Mouse (Mus musculus) testis, adult 2 months (tissue): ENCODE data around the gene Gyg. TPM values are rescaled to one million over a fixed set of nuclear protein-coding genes. Genes with fewer than 3 reads are reported as not detected.

Experiments
- H3K27ac ChIP-seq: fragments of 200-500 bp; 2 replicates; pipeline ENCODE4 v1.5.1; 2012; ENCODE audit warnings: low read depth, low read length; ENCODE audit not compliant: control insufficient read depth, insufficient read depth
- H3K27me3 ChIP-seq: fragments of 200-500 bp; 2 replicates; pipeline ENCODE4 v1.6.1; 2012; ENCODE audit warnings: mild to moderate bottlenecking, low read length, moderate library complexity; ENCODE audit not compliant: control insufficient read depth, insufficient read depth
- H3K36me3 ChIP-seq: fragments of 200-500 bp; 2 replicates; pipeline ENCODE4 v1.6.1; 2012; ENCODE audit warnings: mild to moderate bottlenecking, low read length; ENCODE audit not compliant: control insufficient read depth, insufficient read depth
- H3K4me1 ChIP-seq: fragments of 200-500 bp; 2 replicates; pipeline ENCODE4 v1.6.1; 2012; ENCODE audit warnings: low read length; ENCODE audit not compliant: control insufficient read depth, insufficient read depth
- H3K4me3 ChIP-seq: fragments of 200-500 bp; 2 replicates; pipeline ENCODE4 v1.5.1; 2012; ENCODE audit warnings: low read depth, mild to moderate bottlenecking, low read length, moderate library complexity, mixed read lengths; ENCODE audit not compliant: control insufficient read depth
- CTCF ChIP-seq: fragments of 200-500 bp; IDR thresholded peaks from 2 replicates; pipeline ENCODE4 v1.5.1; 2012; ENCODE audit warnings: low read depth, mild to moderate bottlenecking, inconsistent platforms, low read length, moderate library complexity; ENCODE audit not compliant: control insufficient read depth, insufficient read depth, insufficient replicate concordance
- POLR2A ChIP-seq: fragments of 200-500 bp; IDR thresholded peaks from 2 replicates; pipeline ENCODE4 v1.6.1; 2012; ENCODE audit warnings: low read depth, mild to moderate bottlenecking, inconsistent platforms, low read length, moderate library complexity; ENCODE audit not compliant: control insufficient read depth
- polyA plus RNA-seq: library from polyadenylated mRNA; depleted of rRNA; stranded (reverse); fragments of >200 nt; gene quantifications from 2 replicates; pipeline ENCODE4 v1.2.3, GENCODE M21; 2012

Gyg gene
- polyA plus RNA-seq, 1 experiment, result 2.5 TPM

- no peak overlapping the region for H3K4me3 ChIP-seq
These were observed 3.5 kb downstream of the Gyg start for GRCm38 (mm10) chr3:20151651-20152050.

GRCm38 (mm10) chr3:20150511-20150910 is 4.6 kb downstream of the Gyg start:
- H3K4me1 ChIP-seq, result peaks cover 4% of the 10 kb centered on the region
- no peak overlapping the region for H3K4me3 ChIP-seq
- TF ChIP-seq CTCF (no peak), POLR2A (no peak)
- H3K27me3 ChIP-seq, result no peaks in the 10 kb centered on the region
- H3K27ac ChIP-seq, result no peak overlapping the region
- no peaks in the 10 kb centered on the region for H3K36me3 ChIP-seq

More at GRCm38 (mm10) chr3:20151651-20152050, 3.5 kb downstream of the Gyg start:
- Histone ChIP-seq H3K36me3 (no peaks in the 10 kb centered on the region), H3K4me1 (peaks cover 4% of the 10 kb centered on the region), H3K27me3 (no peaks in the 10 kb centered on the region), H3K27ac (no peak overlapping the region)
- TF ChIP-seq POLR2A, result no peak
- TF ChIP-seq CTCF, result no peak

GRCm38 (mm10) chr3:20147647-20148046 is 7.5 kb downstream of the Gyg start:
- TF ChIP-seq POLR2A, result no peak
- H3K27ac ChIP-seq, result no peak overlapping the region

GRCm38 (mm10) chr3:20146884-20147395 is 8.2 kb downstream of the Gyg start:
- H3K27ac ChIP-seq, result no peak overlapping the region
- H3K36me3 ChIP-seq, result no peaks in the 10 kb centered on the region
- H3K4me3 ChIP-seq, result no peak overlapping the region
- TF ChIP-seq CTCF, result no peak
- TF ChIP-seq POLR2A, result no peak
- no peaks in the 10 kb centered on the region for H3K27me3 ChIP-seq
- H3K4me1 ChIP-seq, result no peaks in the 10 kb centered on the region

More at GRCm38 (mm10) chr3:20147647-20148046, 7.5 kb downstream of the Gyg start:
- H3K4me1 ChIP-seq, result no peaks in the 10 kb centered on the region
- H3K4me3 ChIP-seq, result no peak overlapping the region
- H3K27me3 ChIP-seq, result no peaks in the 10 kb centered on the region
- H3K36me3 ChIP-seq, result no peaks in the 10 kb centered on the region

GRCm38 (mm10) chr3:20145696-20146113 is 9.4 kb downstream of the Gyg start:
- no peak overlapping the region for H3K4me3 ChIP-seq
- H3K4me1 ChIP-seq, result no peaks in the 10 kb centered on the region
- H3K27me3 ChIP-seq, result no peaks in the 10 kb centered on the region
- TF ChIP-seq CTCF (no peak), POLR2A (no peak)
- no peak overlapping the region for H3K27ac ChIP-seq
- H3K36me3 ChIP-seq, result no peaks in the 10 kb centered on the region

- no peaks in the 10 kb centered on the region for H3K4me1 ChIP-seq
- no peak overlapping the region for H3K4me3 ChIP-seq
- no peaks in the 10 kb centered on the region for H3K36me3 ChIP-seq
- no peaks in the 10 kb centered on the region for H3K27me3 ChIP-seq
- no peak overlapping the region for H3K27ac ChIP-seq
- TF ChIP-seq CTCF, result no peak
- no peak for TF ChIP-seq POLR2A
These were observed 10.7 kb downstream of the Gyg start for GRCm38 (mm10) chr3:20144401-20144800.

GRCm38 (mm10) chr3:20143726-20144125 is 11.4 kb downstream of the Gyg start:
- Histone ChIP-seq H3K27me3 (no peaks in the 10 kb centered on the region), H3K4me1 (no peaks in the 10 kb centered on the region), H3K4me3 (no peak overlapping the region), H3K36me3 (no peaks in the 10 kb centered on the region), H3K27ac (no peak overlapping the region)
- no peak for TF ChIP-seq CTCF
- TF ChIP-seq POLR2A, result no peak

GRCm38 (mm10) chr3:20142576-20142975 is 12.5 kb downstream of the Gyg start:
- Histone ChIP-seq H3K36me3 (no peaks in the 10 kb centered on the region), H3K4me3 (no peak overlapping the region), H3K27ac (no peak overlapping the region), H3K27me3 (no peaks in the 10 kb centered on the region), H3K4me1 (no peaks in the 10 kb centered on the region)
- TF ChIP-seq CTCF (no peak), POLR2A (no peak)
